Mouse (Mus musculus): ENCODE measurements around the gene Vcan. TPM values are rescaled to one million over a fixed set of nuclear protein-coding genes. Genes with fewer than 3 reads are reported as not detected.
A peak's percentile ranks its signal among the peaks of the same experiment; 100 is the strongest.

Vcan gene
- polyA plus RNA-seq, 1 experiment from 2014 or later, result 36.8 TPM

DNA sequence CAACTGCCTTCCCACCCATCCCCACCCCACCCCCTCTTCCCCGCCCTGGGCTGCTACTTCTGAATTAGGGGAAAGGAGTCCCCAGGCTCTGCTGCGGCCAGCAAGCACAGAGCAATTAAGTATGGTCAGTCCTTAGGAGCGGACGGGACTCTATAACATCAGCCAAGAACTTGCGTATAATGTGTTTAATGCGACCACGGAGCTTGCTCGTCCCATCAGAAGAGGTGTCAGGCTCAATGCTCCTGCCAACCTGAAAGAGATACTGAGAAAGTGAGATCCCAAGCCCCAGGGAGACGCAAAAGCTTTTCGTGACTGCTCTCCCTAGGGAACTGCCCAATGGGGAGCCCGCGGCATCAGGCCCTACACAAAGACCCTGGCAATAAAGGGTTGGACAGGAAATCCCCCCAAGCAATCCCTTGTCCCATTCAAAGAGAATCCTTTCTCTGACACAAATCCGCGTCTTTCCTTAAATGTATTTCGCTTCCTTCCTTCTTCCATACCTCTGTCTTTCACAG, 434 bp upstream of the Vcan start:
- H3K27me3 ChIP-seq (ENCODE audit: insufficient read depth, low read length), result no peaks in the 10 kb centered on the region
- no peak for ATAC-seq (replicated peaks; ENCODE audit: low FRiP score, low read depth)
- H3K4me3 ChIP-seq (replicated peaks; ENCODE audit: low read depth, low read length), result peak overlapping the region; percentile 48
- H3K4me2 ChIP-seq (ENCODE audit: low read length), result peak overlapping the region; percentile 94
- no peaks in the 10 kb centered on the region for H3K36me3 ChIP-seq (ENCODE audit: insufficient read depth, low read length)
- 2% methylated on average over 15 of the region's 15 CpGs for WGBS
- TF ChIP-seq CTCF (IDR thresholded peaks at IDR 0.05; ENCODE audit: low read depth), result no peak
- no peaks in the 10 kb centered on the region for H3K9me3 ChIP-seq (replicated peaks; ENCODE audit: low read length)
- peak overlapping the region; percentile 70 for H3K27ac ChIP-seq
- DNase-seq (ENCODE audit: low spot score), result peak; percentile 50
- H3K4me1 ChIP-seq (replicated peaks; ENCODE audit: insufficient read depth, low read length), result no peaks in the 10 kb centered on the region
- peak overlapping the region; percentile 38; the same call in 1 of the 2 replicates for H3K9ac ChIP-seq (ENCODE audit: low read depth, low read length)

DNA sequence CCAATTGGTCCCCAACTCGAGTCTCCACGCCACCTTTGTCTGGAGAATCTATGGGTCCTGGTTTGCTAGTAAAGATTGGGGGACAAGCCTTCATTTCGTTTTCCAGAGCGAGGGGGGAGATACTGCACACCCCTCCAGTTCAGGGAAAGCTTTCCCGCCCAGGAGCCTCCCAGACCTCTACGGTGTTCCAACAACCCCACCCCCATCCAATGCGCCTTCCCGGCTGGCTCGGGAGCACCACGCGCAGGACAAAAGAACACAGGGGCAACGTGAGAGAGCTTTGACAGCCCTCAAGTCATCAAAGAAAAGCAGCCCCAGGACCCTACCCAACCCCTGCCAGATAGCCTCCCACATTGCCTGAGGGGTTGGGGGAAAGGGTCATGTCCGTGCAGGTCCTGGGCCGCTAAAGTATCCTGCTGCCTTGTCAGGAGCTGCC, 1.2 kb downstream of the Vcan start:
- H3K4me1 ChIP-seq (replicated peaks; ENCODE audit: insufficient read depth, low read length), result no peaks in the 10 kb centered on the region
- H3K27ac ChIP-seq, result peak overlapping the region; percentile 85
- no peaks in the 10 kb centered on the region for H3K36me3 ChIP-seq (ENCODE audit: insufficient read depth, low read length)
- H3K9me3 ChIP-seq (replicated peaks; ENCODE audit: low read length), result no peaks in the 10 kb centered on the region
- peak overlapping the region; percentile 48 for H3K4me3 ChIP-seq (replicated peaks; ENCODE audit: low read depth, low read length)
- peak; percentile 64 for DNase-seq (ENCODE audit: low spot score)
- peak overlapping the region; percentile 94 for H3K4me2 ChIP-seq (ENCODE audit: low read length)
- no peak for TF ChIP-seq CTCF (IDR thresholded peaks at IDR 0.05; ENCODE audit: low read depth)
- 1% methylated on average over 14 of the region's 14 CpGs for WGBS
- peak overlapping the region; percentile 38 for H3K9ac ChIP-seq (ENCODE audit: low read depth, low read length)
- H3K27me3 ChIP-seq (ENCODE audit: insufficient read depth, low read length), result no peaks in the 10 kb centered on the region
- ATAC-seq (replicated peaks; ENCODE audit: low FRiP score, low read depth), result no peak; the same call in 1 of the 2 replicates

GRCm38 (mm10) chr13:89740243-89741115, 1.8 kb downstream of the Vcan start:
- H3K4me1 ChIP-seq (replicated peaks; ENCODE audit: insufficient read depth, low read length), result no peaks in the 10 kb centered on the region
- peak; percentile 71 for TF ChIP-seq CTCF (IDR thresholded peaks at IDR 0.05; ENCODE audit: low read depth)
- DNase-seq (ENCODE audit: low spot score) (peak; percentile 97), ATAC-seq (replicated peaks; ENCODE audit: low FRiP score, low read depth) (peak; percentile 86)
- WGBS, result under 1% methylated on average over 33 of the region's 33 CpGs
- no peaks in the 10 kb centered on the region for H3K27me3 ChIP-seq (ENCODE audit: insufficient read depth, low read length)
- no peaks in the 10 kb centered on the region for H3K36me3 ChIP-seq (ENCODE audit: insufficient read depth, low read length)
- H3K4me3 ChIP-seq (replicated peaks; ENCODE audit: low read depth, low read length), result peak overlapping the region; percentile 48
- H3K27ac ChIP-seq, result peak overlapping the region; percentile 85
- no peaks in the 10 kb centered on the region for H3K9me3 ChIP-seq (replicated peaks; ENCODE audit: low read length)
- H3K9ac ChIP-seq (ENCODE audit: low read depth, low read length), result peak overlapping the region; percentile 38
- peak overlapping the region; percentile 94 for H3K4me2 ChIP-seq (ENCODE audit: low read length)

DNA sequence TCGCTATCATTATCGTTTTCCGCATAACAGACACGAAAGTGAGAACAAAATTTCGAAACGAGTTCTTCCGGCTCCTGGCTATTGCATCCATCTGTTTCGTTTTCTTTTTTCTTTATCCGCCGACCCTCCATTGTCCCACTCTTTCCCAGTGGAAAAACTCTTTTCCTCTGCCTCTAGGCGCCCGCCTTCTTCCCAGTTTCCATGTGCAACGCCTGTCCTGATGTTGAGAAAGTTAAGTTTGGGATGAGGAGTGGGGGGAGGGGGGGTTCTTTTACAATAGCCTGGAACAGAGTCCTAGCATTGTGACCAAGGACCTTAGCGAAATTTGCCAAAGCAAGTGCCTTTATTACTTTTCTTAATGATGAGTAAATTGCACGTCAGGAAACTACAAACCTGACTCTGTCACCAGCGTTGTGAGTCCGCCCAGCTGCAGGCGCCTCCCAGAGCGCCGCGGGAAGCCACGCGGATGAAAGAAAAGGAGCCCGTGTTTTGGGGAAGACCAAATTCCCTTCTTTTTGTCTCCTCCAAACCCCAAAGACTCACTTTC, 2.5 kb downstream of the Vcan start:
- DNase-seq (ENCODE audit: low spot score) (no peak), ATAC-seq (replicated peaks; ENCODE audit: low FRiP score, low read depth) (no peak)
- H3K27me3 ChIP-seq (ENCODE audit: insufficient read depth, low read length), result no peaks in the 10 kb centered on the region
- H3K4me1 ChIP-seq (replicated peaks; ENCODE audit: insufficient read depth, low read length), result no peaks in the 10 kb centered on the region
- H3K36me3 ChIP-seq (ENCODE audit: insufficient read depth, low read length), result no peaks in the 10 kb centered on the region
- 1% methylated on average over 24 of the region's 24 CpGs for whole genome bisulfite sequencing
- peak overlapping the region; percentile 94 for H3K4me2 ChIP-seq (ENCODE audit: low read length)
- TF ChIP-seq CTCF (IDR thresholded peaks at IDR 0.05; ENCODE audit: low read depth), result no peak
- no peaks in the 10 kb centered on the region for H3K9me3 ChIP-seq (replicated peaks; ENCODE audit: low read length)
- peak overlapping the region; percentile 85 for H3K27ac ChIP-seq
- H3K9ac ChIP-seq (ENCODE audit: low read depth, low read length), result peak overlapping the region; percentile 55
- H3K4me3 ChIP-seq (replicated peaks; ENCODE audit: low read depth, low read length), result peak overlapping the region; percentile 48

DNA sequence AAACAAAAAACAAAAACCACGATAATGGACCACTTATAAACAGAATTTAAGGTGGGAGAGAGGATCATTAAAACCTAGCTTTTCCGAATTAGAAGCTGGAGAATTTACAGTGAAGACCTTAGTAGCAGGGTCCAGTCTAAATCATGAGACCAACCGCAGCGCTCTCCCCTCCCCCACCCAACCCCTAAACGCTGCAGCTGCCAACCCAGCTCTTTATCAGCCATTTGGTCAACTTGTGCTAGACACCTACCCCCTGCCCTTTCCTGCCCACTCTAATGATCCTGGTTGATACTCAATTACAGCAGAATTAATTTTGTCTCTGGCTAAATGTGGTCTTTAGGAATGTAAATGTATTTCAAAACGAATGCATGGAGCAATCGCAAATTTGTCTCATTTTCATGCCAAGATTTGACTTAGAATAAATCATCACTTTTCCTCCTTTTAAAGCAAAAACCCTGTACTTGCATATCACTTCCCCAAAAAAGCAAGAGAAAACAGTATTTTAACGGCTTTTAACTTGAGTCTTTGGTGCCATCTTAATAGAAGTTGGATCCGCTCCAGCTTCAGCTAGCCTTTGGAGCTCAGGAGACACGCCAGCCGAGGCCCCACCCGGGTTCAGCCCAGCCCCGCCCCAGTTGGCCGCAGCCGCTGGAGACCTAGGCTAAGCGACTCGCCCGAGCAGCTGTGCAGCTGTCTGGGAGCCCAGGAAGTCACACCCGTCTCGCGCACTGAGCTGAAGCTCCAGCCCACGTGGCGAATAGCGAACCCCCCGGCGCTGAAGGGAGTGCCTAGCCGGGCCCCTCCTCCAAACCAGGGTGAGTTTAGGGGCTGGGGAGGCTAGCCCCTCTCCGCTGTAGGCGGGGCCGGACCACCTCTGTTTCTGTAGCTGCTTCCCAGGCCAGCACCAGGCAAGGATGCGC, 3.3 kb downstream of the Vcan start:
- peak overlapping the region; percentile 85 for H3K27ac ChIP-seq
- H3K9ac ChIP-seq (ENCODE audit: low read depth, low read length), result peak overlapping the region; percentile 55
- peak overlapping the region; percentile 94 for H3K4me2 ChIP-seq (ENCODE audit: low read length)
- H3K27me3 ChIP-seq (ENCODE audit: insufficient read depth, low read length), result no peaks in the 10 kb centered on the region
- no peaks in the 10 kb centered on the region for H3K36me3 ChIP-seq (ENCODE audit: insufficient read depth, low read length)
- peak; percentile 84 for ATAC-seq (replicated peaks; ENCODE audit: low FRiP score, low read depth)
- WGBS, result 1% methylated on average over 31 of the region's 31 CpGs
- no peaks in the 10 kb centered on the region for H3K9me3 ChIP-seq (replicated peaks; ENCODE audit: low read length)
- H3K4me1 ChIP-seq (replicated peaks; ENCODE audit: insufficient read depth, low read length), result no peaks in the 10 kb centered on the region
- no peak for TF ChIP-seq CTCF (IDR thresholded peaks at IDR 0.05; ENCODE audit: low read depth)
- H3K4me3 ChIP-seq (replicated peaks; ENCODE audit: low read depth, low read length), result peak overlapping the region; percentile 48
- DNase-seq (ENCODE audit: low spot score), result peak; percentile 91
